ENCODE assay signal across 11 mouse cellular contexts in genomic region chr2:151609974-151610373, GRCm38 (mm10). TPM values are rescaled to one million over a fixed set of nuclear protein-coding genes. Genes with fewer than 3 reads are reported as not detected.
DNase-seq lines count a peak whose midpoint lies in the region; ATAC-seq and TF ChIP-seq lines count a peak whose summit lies in the region.
"Had no signal": no experiment of that assay in that cellular context is flagged by ENCODE, and none has a peak within 500 bp of the region (broad histone marks: within the 10 kb centered on the region; RNA-seq: fewer than 3 reads in every experiment).

No protein-coding gene starts in this region.

- H3K9me3 ChIP-seq in midbrain, embryonic 15.5 days, result no peaks in the 10 kb centered on the region

- peaks cover 8% of the 10 kb centered on the region for H3K4me1 ChIP-seq in midbrain, embryonic 15.5 days

- DNase-seq in adrenal gland, adult 2 months, result peak; percentile 73
- DNase-seq in adrenal gland, adult 18-20 months (ENCODE audit: low spot score in 2 of 2), result no peak
- DNase-seq in layer of hippocampus, adult 2 months (ENCODE audit: low spot score in 2 of 2), result no peak
- DNase-seq in layer of hippocampus, adult 9-11 months, result no peak
- peak; percentile 15 for DNase-seq in adrenal gland, adult 8-10 months
- DNase-seq in urinary bladder, postnatal 36 days (ENCODE audit: low spot score in 2 of 2), result no peak
- DNase-seq in cerebellum, adult 18-20 months, result no peak
- DNase-seq: forebrain, postnatal 0 days; lung, adult 2 months; thymus, postnatal 25 days had no signal

- H3K9ac ChIP-seq in midbrain, embryonic 15.5 days, result no peak overlapping the region
- H3K9ac ChIP-seq: forebrain, postnatal 0 days had no signal

- peak overlapping the region; percentile 95 for H3K27ac ChIP-seq in layer of hippocampus, adult 2 months
- H3K27ac ChIP-seq in midbrain, embryonic 15.5 days, result no peak overlapping the region

- TF ChIP-seq CTCF in layer of hippocampus, adult 2 months (conservative IDR thresholded peaks at IDR 0.05), result no peak

- 21% methylated on average over 3 of the region's 3 CpGs for WGBS in midbrain, embryonic 15.5 days

- no peak overlapping the region for H3K4me2 ChIP-seq in midbrain, embryonic 15.5 days

- H3K27me3 ChIP-seq in midbrain, embryonic 15.5 days (replicated peaks), result no peaks in the 10 kb centered on the region

- H3K36me3 ChIP-seq in midbrain, embryonic 15.5 days (replicated peaks), result no peaks in the 10 kb centered on the region

- 0 out of 2 replicates have a peak, but pooled peaks have one; percentile 31 for ATAC-seq in midbrain, embryonic 15.5 days (replicated peaks)
- ATAC-seq: forebrain, postnatal 0 days had no signal

- no peak overlapping the region for H3K4me3 ChIP-seq in layer of hippocampus, adult 2 months
- no peak overlapping the region for H3K4me3 ChIP-seq in midbrain, embryonic 15.5 days

RNA-seq across cellular contexts. Expression of gene Snph, which starts 22.4 kb away (rescaled TPM):
- 10 to 100 TPM; 11.5 to 19.6 TPM for total RNA-seq in adrenal gland, adult 2 months (2021)
- 5.2 and 10.2 TPM in 2 replicates for polyA plus RNA-seq in adrenal gland, adult 2 months (2012; rRNA removed)
- 10 to 100 TPM; 11.8 to 17.2 TPM for total RNA-seq in adrenal gland, adult 18-20 months (2021)
- total RNA-seq in layer of hippocampus, adult 2 months (2021), result 100 to 1,000 TPM; 401 to 415 TPM
- 10 to 100 TPM; 12.5 to 39.1 (median 22.8) TPM for total RNA-seq in adrenal gland, adult 8-10 months (2022)
- polyA plus RNA-seq in midbrain, embryonic 15.5 days (2015; fragmentation: Nextera tagmentation; extraction: Ambion mirVana), result 20.5 and 22.5 TPM in 2 replicates

RNA-seq across cellular contexts. Expression of gene Sdcbp2, which starts 37.6 kb away (rescaled TPM):
- total RNA-seq in adrenal gland, adult 2 months (2021), result 1 to 10 TPM in 1 of 2 experiments, under 1 TPM in 1; 0.81 to 1.2 TPM
- 0.47 and 0.57 TPM in 2 replicates for polyA plus RNA-seq in adrenal gland, adult 2 months (2012; rRNA removed)
- total RNA-seq in adrenal gland, adult 18-20 months (2021), result 1 to 10 TPM in 1 of 2 experiments, under 1 TPM in 1; 0.80 to 2.0 TPM
- 1 to 10 TPM; 1.4 to 2.1 TPM for total RNA-seq in layer of hippocampus, adult 2 months (2021)
- 1 to 10 TPM; 1.1 to 1.8 (median 1.3) TPM for total RNA-seq in adrenal gland, adult 8-10 months (2022)
- polyA plus RNA-seq in midbrain, embryonic 15.5 days (2015; fragmentation: Nextera tagmentation; extraction: Ambion mirVana), result 0.67 and 0.96 TPM in 2 replicates

RNA-seq across cellular contexts. Expression of gene Rad21l, which starts 58.4 kb away (rescaled TPM):
- not detected for total RNA-seq in adrenal gland, adult 2 months (2021)
- not detected in 2 replicates for polyA plus RNA-seq in adrenal gland, adult 2 months (2012; rRNA removed)
- not detected for total RNA-seq in adrenal gland, adult 18-20 months (2021)
- total RNA-seq in layer of hippocampus, adult 2 months (2021), result 1 to 10 TPM; 1.2 to 1.4 TPM
- total RNA-seq in adrenal gland, adult 8-10 months (2022), result under 1 TPM in 1 of 4 experiments, not detected in 3; 0.17 TPM
- polyA plus RNA-seq in midbrain, embryonic 15.5 days (2015; fragmentation: Nextera tagmentation; extraction: Ambion mirVana), result 0.17 and 0.26 TPM in 2 replicates
- polyA plus RNA-seq: lung, adult 2 months had no signal

Comparison
In these comparisons a context has a peak if more than half of its experiments do, and no peak if none do; other contexts are left out.
1. DNase-seq: peak in adrenal gland, adult 2 months (single experiment) and adrenal gland, adult 8-10 months (single experiment); none in adrenal gland, adult 18-20 months (0 of 2), layer of hippocampus, adult 2 months (0 of 2), layer of hippocampus, adult 9-11 months (single experiment), urinary bladder, postnatal 36 days (0 of 2) and cerebellum, adult 18-20 months (0 of 2).
2. RNA of gene Snph, which starts 22.4 kb away (total RNA-seq): 401 to 415 TPM in layer of hippocampus, adult 2 months; 12.5 to 39.1 TPM in adrenal gland, adult 8-10 months, 11.5 to 19.6 TPM in adrenal gland, adult 2 months and 11.8 to 17.2 TPM in adrenal gland, adult 18-20 months; every median in the first group is over 10 times any median in the second.